Mouse (Mus musculus) erythroblast, embryonic 14.5 days (primary cell): Measurements from ENCODE around the gene Arl5b. TPM values are rescaled to one million over a fixed set of nuclear protein-coding genes. Genes with fewer than 3 reads are reported as not detected.

Source experiments
- H3K27me3 ChIP-seq: 2 replicates; pipeline ENCODE4 v1.6.1; 2012; ENCODE audit warnings: inconsistent platforms; ENCODE audit not compliant: control insufficient read depth
- H3K36me3 ChIP-seq: 2 replicates; pipeline ENCODE4 v1.6.1; 2012; ENCODE audit warnings: mild to moderate bottlenecking, inconsistent platforms; ENCODE audit not compliant: control insufficient read depth
- H3K4me1 ChIP-seq: 2 replicates; pipeline ENCODE4 v1.6.1; 2012; ENCODE audit warnings: inconsistent platforms; ENCODE audit not compliant: control insufficient read depth
- H3K4me3 ChIP-seq: replicated peaks from 2 replicates; pipeline ENCODE3; 2012; ENCODE audit warnings: moderate library complexity, mild to moderate bottlenecking, inconsistent platforms
- H3K9me3 ChIP-seq: 2 replicates; pipeline ENCODE4 v1.6.1; 2012; ENCODE audit warnings: low read length, inconsistent platforms, mixed read lengths; ENCODE audit not compliant: control insufficient read depth
- GATA1 ChIP-seq: IDR thresholded peaks from 2 replicates; pipeline ENCODE4 v1.6.1; 2012; ENCODE audit warnings: low read length, inconsistent platforms, mixed read lengths
- TAL1 ChIP-seq: IDR thresholded peaks from 3 replicates; pipeline ENCODE4 v1.6.1; 2012; ENCODE audit warnings: low read length, inconsistent platforms, mixed read lengths
- polyA plus RNA-seq: library from polyadenylated mRNA; stranded (reverse); fragments of >175 nt; gene quantifications from 2 replicates; pipeline ENCODE4 v1.2.3, GENCODE M21; 2012

The Arl5b gene
- polyA plus RNA-seq, 1 experiment, result 0.12 TPM

DNA sequence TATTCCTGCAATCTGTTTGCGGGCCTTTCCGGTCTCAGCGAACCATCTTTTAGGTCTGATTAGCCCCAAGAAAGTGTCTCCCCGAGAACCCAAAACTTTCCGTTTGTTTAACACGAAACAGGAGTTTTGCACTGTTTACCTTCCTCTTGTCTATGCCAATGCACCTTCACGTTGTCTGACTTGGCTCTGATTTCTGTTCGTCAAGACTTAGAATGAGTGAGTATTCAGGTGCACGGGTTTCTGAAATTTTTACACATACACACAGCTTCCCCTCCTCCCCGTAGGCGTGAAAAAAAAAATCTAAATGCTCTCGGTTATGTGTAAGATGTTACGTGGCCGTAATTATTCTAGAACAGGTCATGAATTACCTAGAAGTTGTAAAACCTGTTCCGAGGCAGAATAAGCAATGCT, 6.6 kb downstream of the Arl5b start:
- Histone ChIP-seq H3K4me3 (peak overlapping the region; percentile 95), H3K4me1 (peaks cover 27% of the 10 kb centered on the region), H3K27me3 (no peaks in the 10 kb centered on the region), H3K36me3 (no peaks in the 10 kb centered on the region), H3K9me3 (no peaks in the 10 kb centered on the region)
- TF ChIP-seq TAL1 (no peak), GATA1 (no peak)

DNA sequence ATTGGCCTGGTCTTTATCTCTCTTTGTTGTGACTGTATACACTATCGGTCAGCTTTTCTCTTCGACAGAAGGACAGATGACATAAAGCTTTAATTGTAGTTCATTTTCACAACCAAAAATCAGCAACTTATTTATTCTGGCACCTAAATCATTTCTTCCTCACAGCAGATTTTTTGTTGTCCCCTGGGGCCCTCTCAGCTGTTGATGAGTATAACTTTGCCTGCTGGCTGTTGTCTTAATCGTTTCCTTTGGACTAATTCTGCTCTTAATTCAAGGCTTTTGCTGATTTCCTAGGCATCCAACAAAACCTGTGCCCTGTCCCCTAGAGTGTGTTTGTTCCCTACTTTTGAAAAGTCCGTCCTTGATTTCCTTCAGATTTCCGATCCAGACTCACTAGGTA, 9.0 kb downstream of the Arl5b start:
- no peaks in the 10 kb centered on the region for H3K36me3 ChIP-seq
- TF ChIP-seq TAL1 (no peak), GATA1 (no peak)
- H3K27me3 ChIP-seq, result no peaks in the 10 kb centered on the region

DNA sequence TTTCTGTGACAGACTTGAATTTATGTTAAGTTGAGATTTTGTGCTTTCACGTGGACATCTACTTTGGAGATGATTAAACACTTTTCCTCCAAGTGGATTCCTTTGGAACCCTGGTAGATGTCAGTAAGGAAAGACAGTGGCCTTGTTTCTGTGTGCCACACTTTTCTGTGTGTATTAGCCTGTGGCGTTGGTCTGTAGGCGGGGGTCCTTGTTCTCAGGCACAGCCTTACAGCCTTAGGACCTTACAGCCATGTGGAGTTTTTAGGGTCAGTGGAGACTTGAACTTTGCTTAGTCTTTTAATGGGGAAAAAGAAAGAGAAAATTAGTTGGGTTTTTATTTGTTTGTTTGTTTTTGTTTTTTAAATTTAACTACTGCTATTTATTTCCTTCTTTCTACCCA, 11.7 kb downstream of the Arl5b start:
- Histone ChIP-seq H3K9me3 (no peaks in the 10 kb centered on the region), H3K27me3 (no peaks in the 10 kb centered on the region)
- no peak for TF ChIP-seq GATA1
- no peak for TF ChIP-seq TAL1

More for the DNA sequence above, 9.0 kb downstream of the Arl5b start:
- Histone ChIP-seq H3K4me3 (no peak overlapping the region), H3K4me1 (peaks cover 29% of the 10 kb centered on the region), H3K9me3 (no peaks in the 10 kb centered on the region)

DNA sequence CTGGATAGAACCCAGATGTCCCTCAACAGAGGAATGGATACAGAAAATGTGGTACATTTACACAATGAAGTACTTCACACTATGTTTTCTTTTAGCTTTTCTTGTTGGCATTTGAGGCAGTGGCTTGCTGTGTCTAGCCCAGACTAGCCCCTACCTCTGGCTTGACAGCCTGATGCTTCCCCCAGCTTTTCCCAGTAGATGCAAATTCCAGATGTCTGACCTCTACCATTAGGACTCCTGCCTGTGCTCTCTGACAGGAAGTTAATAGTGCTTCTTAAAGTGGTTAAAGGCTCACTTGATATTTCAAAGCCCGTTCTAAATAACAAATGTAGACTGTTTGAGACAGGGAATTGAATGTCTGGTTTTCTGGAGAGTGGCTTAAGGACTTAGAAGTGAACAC, 14.6 kb downstream of the Arl5b start:
- H3K4me1 ChIP-seq, result peaks cover 7% of the 10 kb centered on the region
- no peaks in the 10 kb centered on the region for H3K9me3 ChIP-seq
- no peaks in the 10 kb centered on the region for H3K27me3 ChIP-seq
- no peak overlapping the region for H3K4me3 ChIP-seq
- TF ChIP-seq TAL1 (no peak), GATA1 (no peak)
- peaks cover 5% of the 10 kb centered on the region for H3K36me3 ChIP-seq

More for the DNA sequence above, 11.7 kb downstream of the Arl5b start:
- Histone ChIP-seq H3K36me3 (no peaks in the 10 kb centered on the region; the same call in 1 of the 2 replicates), H3K4me1 (peaks cover 15% of the 10 kb centered on the region), H3K4me3 (no peak overlapping the region)

DNA sequence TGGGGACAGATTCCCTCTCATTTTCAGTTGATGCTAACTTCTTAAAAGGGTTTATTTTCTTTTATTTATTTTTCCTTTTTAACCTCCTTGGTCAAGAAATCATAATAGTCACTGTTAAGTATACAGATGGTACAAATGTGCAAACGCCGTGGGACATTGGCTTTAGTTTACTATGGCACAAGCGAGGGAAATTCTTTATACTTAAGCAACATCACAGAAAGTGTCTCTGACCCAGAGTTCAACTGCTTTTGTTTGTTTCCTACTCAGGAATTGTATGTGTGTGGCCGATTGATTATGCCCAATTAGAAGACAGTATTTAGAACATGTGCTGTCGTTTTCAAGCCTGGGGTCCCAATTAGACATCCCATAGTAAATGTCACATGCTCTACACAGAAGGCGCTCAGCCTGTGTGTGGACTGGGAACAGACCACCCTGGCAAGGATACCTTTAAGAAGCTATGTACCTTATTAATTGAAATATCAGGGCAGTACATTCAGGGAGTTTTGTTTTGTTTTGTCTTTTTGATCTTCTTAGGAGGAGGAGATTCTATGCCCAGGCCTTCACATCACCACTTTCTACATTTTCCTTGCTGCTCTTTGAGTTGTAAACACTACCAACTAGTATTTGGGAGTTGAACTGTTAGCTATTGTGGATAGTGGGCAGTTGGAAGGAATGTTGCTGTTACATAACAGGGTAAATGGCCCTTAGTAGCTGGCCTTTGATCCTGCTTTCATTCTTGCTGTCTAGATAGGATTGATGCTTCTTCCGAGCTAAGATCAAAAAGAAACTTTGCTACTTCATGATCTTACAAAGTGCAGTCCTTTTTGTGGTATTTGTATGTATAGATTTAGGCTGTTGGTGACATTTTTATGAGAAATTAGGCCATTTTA, 15.4 kb downstream of the Arl5b start:
- H3K36me3 ChIP-seq, result peaks cover 8% of the 10 kb centered on the region
- no peaks in the 10 kb centered on the region for H3K27me3 ChIP-seq
- H3K9me3 ChIP-seq, result no peaks in the 10 kb centered on the region
- H3K4me1 ChIP-seq, result peaks cover 7% of the 10 kb centered on the region
- H3K4me3 ChIP-seq, result no peak overlapping the region
- TF ChIP-seq TAL1 (no peak), GATA1 (no peak)

DNA sequence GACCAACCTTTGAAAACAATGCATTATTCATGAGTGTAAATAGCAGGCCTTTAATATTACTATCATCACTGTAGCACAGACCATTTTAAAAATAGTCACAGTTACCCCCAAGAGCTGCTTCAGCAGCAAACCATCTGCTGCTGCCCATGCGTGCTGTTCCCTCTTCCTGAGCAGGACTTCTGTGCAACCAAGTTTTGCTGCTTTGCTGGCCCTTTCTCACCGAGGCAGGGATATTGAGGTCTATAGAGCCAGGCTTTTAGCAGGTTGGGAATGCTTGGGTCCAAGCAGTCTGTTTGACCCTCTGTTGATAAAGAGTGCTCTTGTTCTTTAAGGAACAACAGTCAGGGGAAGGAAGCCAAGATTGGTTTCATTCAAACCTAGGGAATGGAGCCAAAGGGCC, 16.3 kb downstream of the Arl5b start:
- Histone ChIP-seq H3K27me3 (no peaks in the 10 kb centered on the region), H3K4me3 (no peak overlapping the region), H3K9me3 (no peaks in the 10 kb centered on the region), H3K36me3 (peaks cover 13% of the 10 kb centered on the region), H3K4me1 (peaks cover 7% of the 10 kb centered on the region)
- TF ChIP-seq GATA1, result no peak
- no peak for TF ChIP-seq TAL1

DNA sequence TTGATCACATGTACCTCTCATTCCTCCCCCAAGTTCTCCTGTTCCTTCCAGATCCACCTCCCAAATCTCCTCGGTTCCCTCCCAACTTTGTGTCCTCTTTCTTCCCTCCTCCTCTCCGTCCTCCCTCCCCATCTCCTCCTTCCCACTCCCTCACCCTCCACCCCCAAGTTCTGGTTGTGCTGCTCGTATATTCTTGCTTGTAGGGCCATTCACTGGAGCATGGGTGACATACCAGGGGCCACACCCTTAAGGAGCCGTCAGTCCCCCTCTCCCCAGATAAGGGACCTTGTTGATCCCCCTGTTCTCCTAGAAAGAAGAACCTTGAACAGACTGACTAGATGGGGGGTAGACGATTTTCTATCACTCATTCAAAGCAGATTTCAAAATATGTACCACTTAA, 17.9 kb downstream of the Arl5b start:
- Histone ChIP-seq H3K9me3 (no peaks in the 10 kb centered on the region), H3K27me3 (no peaks in the 10 kb centered on the region), H3K4me1 (peaks cover 5% of the 10 kb centered on the region), H3K4me3 (no peak overlapping the region), H3K36me3 (peaks cover 17% of the 10 kb centered on the region)
- TF ChIP-seq TAL1 (no peak), GATA1 (no peak)

DNA sequence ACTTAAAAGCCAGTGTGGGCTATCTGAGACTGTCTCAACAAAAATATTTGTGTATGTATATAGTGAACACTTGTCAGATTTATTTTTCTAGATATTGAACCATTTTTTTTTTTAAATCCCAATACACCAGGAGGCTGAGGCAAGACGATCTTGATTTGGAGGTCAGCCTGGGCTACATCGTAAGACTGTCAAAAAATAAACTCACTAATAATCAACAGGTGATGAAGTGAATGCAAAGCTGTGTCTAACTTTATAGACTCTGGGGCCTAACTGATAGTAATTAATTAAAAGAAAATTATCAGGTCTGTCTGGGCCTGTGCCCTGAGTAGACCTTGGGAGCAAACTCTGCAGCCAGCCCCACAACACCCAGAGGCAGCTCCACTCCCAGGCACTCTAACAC, 34.5 kb downstream of the Arl5b start:
- no peaks in the 10 kb centered on the region for H3K4me1 ChIP-seq
- TF ChIP-seq GATA1, result no peak
- no peak for TF ChIP-seq TAL1
- peaks cover 5% of the 10 kb centered on the region for H3K36me3 ChIP-seq
- H3K9me3 ChIP-seq, result no peaks in the 10 kb centered on the region
- no peaks in the 10 kb centered on the region for H3K27me3 ChIP-seq
- no peak overlapping the region for H3K4me3 ChIP-seq

DNA sequence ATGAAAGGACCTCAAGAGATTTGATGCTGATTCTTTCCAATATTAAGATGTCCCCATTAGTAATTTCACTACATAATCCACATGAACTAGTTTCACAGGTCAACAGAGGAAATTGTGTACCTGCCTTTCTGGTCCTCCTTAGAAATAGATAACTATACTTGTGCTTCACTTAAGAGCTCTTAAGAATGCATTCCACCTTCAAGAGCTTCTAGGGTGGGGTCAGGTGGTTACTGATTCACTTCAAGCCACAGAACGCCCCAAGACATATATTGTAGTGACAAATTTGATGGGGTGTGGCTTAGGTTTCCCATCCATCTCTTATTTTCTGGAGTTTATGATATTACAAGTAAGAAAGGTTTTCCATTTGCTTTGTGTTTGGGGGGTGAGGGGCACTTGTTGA, 38.1 kb downstream of the Arl5b start:
- no peaks in the 10 kb centered on the region for H3K9me3 ChIP-seq
- no peak overlapping the region for H3K4me3 ChIP-seq
- no peaks in the 10 kb centered on the region for H3K4me1 ChIP-seq
- H3K27me3 ChIP-seq, result no peaks in the 10 kb centered on the region
- TF ChIP-seq GATA1 (no peak), TAL1 (no peak)
- H3K36me3 ChIP-seq, result peaks cover 2% of the 10 kb centered on the region
